18 mouse cellular contexts compared by ENCODE assay signal in genomic region chr2:174856135-174856534, GRCm38 (mm10).
A peak's percentile ranks its signal among the peaks of the same experiment; 100 is the strongest.
DNase-seq lines count a peak whose midpoint lies in the region; ATAC-seq and TF ChIP-seq lines count a peak whose summit lies in the region.
"Had no signal": no experiment of that assay in that cellular context is flagged by ENCODE, and none has a peak within 500 bp of the region (broad histone marks: within the 10 kb centered on the region; RNA-seq: fewer than 3 reads in every experiment).

No protein-coding gene starts in this region.

- no peak overlapping the region for H3K9ac ChIP-seq in hindbrain, postnatal 0 days (replicated peaks; ENCODE audit: low read length)
- H3K9ac ChIP-seq: forebrain, embryonic 15.5 days; hindbrain, embryonic 13.5 days had no signal

- WGBS in hindbrain, embryonic 10.5 days, result 87% methylated on average over 5 of the region's 5 CpGs
- 92% methylated on average over 5 of the region's 5 CpGs for WGBS in hindbrain, postnatal 0 days
- WGBS in embryonic facial prominence, embryonic 10.5 days, result 93% methylated on average over 5 of the region's 5 CpGs
- WGBS in limb, embryonic 10.5 days, result 93% methylated on average over 5 of the region's 5 CpGs

- H3K9me3 ChIP-seq in hindbrain, embryonic 10.5 days, result no peaks in the 10 kb centered on the region
- no peaks in the 10 kb centered on the region for H3K9me3 ChIP-seq in hindbrain, postnatal 0 days (ENCODE audit: low read length)
- H3K9me3 ChIP-seq in embryonic facial prominence, embryonic 10.5 days, result no peaks in the 10 kb centered on the region
- H3K9me3 ChIP-seq in limb, embryonic 10.5 days (replicated peaks), result no peaks in the 10 kb centered on the region
- H3K9me3 ChIP-seq: forebrain, embryonic 15.5 days; hindbrain, embryonic 13.5 days had no signal

- no peak overlapping the region for H3K4me2 ChIP-seq in hindbrain, postnatal 0 days (ENCODE audit: low read depth, low read length)
- H3K4me2 ChIP-seq: forebrain, embryonic 15.5 days; hindbrain, embryonic 13.5 days had no signal

- no peak overlapping the region for H3K4me3 ChIP-seq in hindbrain, embryonic 10.5 days
- H3K4me3 ChIP-seq in hindbrain, postnatal 0 days (ENCODE audit: low read length), result no peak overlapping the region
- no peak overlapping the region for H3K4me3 ChIP-seq in embryonic facial prominence, embryonic 10.5 days
- H3K4me3 ChIP-seq in limb, embryonic 10.5 days, result no peak overlapping the region
- H3K4me3 ChIP-seq: forebrain, embryonic 15.5 days; hindbrain, embryonic 13.5 days had no signal

- H3K27ac ChIP-seq in hindbrain, embryonic 10.5 days, result 0 out of 2 replicates have a peak overlapping the region, but pooled peaks have one; percentile 25
- H3K27ac ChIP-seq in hindbrain, postnatal 0 days, result no peak overlapping the region
- peak overlapping the region; percentile 90 for H3K27ac ChIP-seq in embryonic facial prominence, embryonic 10.5 days (replicated peaks)
- H3K27ac ChIP-seq in limb, embryonic 10.5 days, result peak overlapping the region; percentile 98
- H3K27ac ChIP-seq: forebrain, embryonic 15.5 days; hindbrain, embryonic 13.5 days had no signal

- no peak for ATAC-seq in hindbrain, postnatal 0 days
- ATAC-seq: CD4-positive, CD25-positive, alpha-beta regulatory T cell, adult 4 months; forebrain, embryonic 15.5 days; hindbrain, embryonic 16.5 days; inflammation-experienced regulatory T-cells, adult 6 months had no signal

- H3K36me3 ChIP-seq in hindbrain, embryonic 10.5 days, result no peaks in the 10 kb centered on the region
- H3K36me3 ChIP-seq in hindbrain, postnatal 0 days (ENCODE audit: insufficient read depth, low read length), result no peaks in the 10 kb centered on the region
- H3K36me3 ChIP-seq in embryonic facial prominence, embryonic 10.5 days (replicated peaks), result no peaks in the 10 kb centered on the region
- H3K36me3 ChIP-seq in limb, embryonic 10.5 days, result no peaks in the 10 kb centered on the region
- H3K36me3 ChIP-seq: forebrain, embryonic 15.5 days; hindbrain, embryonic 13.5 days had no signal

- H3K4me1 ChIP-seq in hindbrain, embryonic 10.5 days (replicated peaks), result peaks cover 42% of the 10 kb centered on the region
- H3K4me1 ChIP-seq in hindbrain, postnatal 0 days (ENCODE audit: insufficient read depth, low read length), result no peaks in the 10 kb centered on the region
- peaks cover 62% of the 10 kb centered on the region for H3K4me1 ChIP-seq in embryonic facial prominence, embryonic 10.5 days
- peaks cover 66% of the 10 kb centered on the region for H3K4me1 ChIP-seq in limb, embryonic 10.5 days

- TF ChIP-seq CTCF in hindbrain, postnatal 0 days (IDR thresholded peaks at IDR 0.05; ENCODE audit: low read depth), result no peak

- DNase-seq in hindbrain, embryonic 10.5 days (ENCODE audit: low spot score), result no peak
- DNase-seq in hindbrain, postnatal 0 days (ENCODE audit: low spot score), result no peak
- DNase-seq in embryonic facial prominence, embryonic 10.5 days (ENCODE audit: low spot score), result no peak
- DNase-seq in limb, embryonic 10.5 days (ENCODE audit: low spot score), result no peak
- no peak for DNase-seq in adrenal gland, postnatal 14 days
- no peak for DNase-seq in spleen, postnatal 14 days (ENCODE audit: low spot score in 2 of 2)
- DNase-seq: adrenal gland, adult 2 months; adrenal gland, postnatal 25 days; cerebellum, adult 11-12 months; cerebellum, adult 8-10 months; cerebellum, postnatal 36 days; embryo, embryonic 11 days; heart, adult 18-20 months had no signal

- peaks cover 6% of the 10 kb centered on the region for H3K27me3 ChIP-seq in hindbrain, embryonic 10.5 days (ENCODE audit: insufficient read depth, poor library complexity, severe bottlenecking)
- H3K27me3 ChIP-seq in hindbrain, postnatal 0 days (ENCODE audit: insufficient read depth, low read length), result no peaks in the 10 kb centered on the region
- H3K27me3 ChIP-seq in embryonic facial prominence, embryonic 10.5 days (replicated peaks; ENCODE audit: low read depth, poor library complexity, severe bottlenecking), result no peaks in the 10 kb centered on the region
- H3K27me3 ChIP-seq in limb, embryonic 10.5 days (ENCODE audit: low read depth, poor library complexity, severe bottlenecking), result no peaks in the 10 kb centered on the region
- H3K27me3 ChIP-seq: forebrain, embryonic 15.5 days; hindbrain, embryonic 13.5 days had no signal
